Mouse (Mus musculus) kidney, postnatal 0 days (tissue): ENCODE measurements around the gene Cd84. TPM values are rescaled to one million over a fixed set of nuclear protein-coding genes. Genes with fewer than 3 reads are reported as not detected.

Experiments used
- ATAC-seq: fragments of 200-750 bp; cut with Nextera tagmentation; replicated peaks from 2 replicates; pipeline ENCODE4 v1.8.0; 2017; ENCODE audit warnings: low read depth, moderate number of reproducible peaks, moderate TSS enrichment, moderate library complexity; ENCODE audit not compliant: low FRiP score
- DNase-seq: peaks from one replicate; pipeline ENCODE4 v3.0.0-alpha.2; 2016; ENCODE audit warnings: low spot score
- H3K27ac ChIP-seq: fragments of 300-500 bp; sonication (generic); 2 replicates; pipeline ENCODE4 v1.5.1; 2014; ENCODE audit warnings: mild to moderate bottlenecking
- H3K27me3 ChIP-seq: fragments of 300-500 bp; sonication (generic); 2 replicates; pipeline ENCODE4 v1.6.1; 2014; ENCODE audit warnings: low read length, mixed read lengths; ENCODE audit not compliant: insufficient read depth
- H3K36me3 ChIP-seq: fragments of 300-500 bp; sonication (generic); 2 replicates; pipeline ENCODE4 v1.6.1; 2014; ENCODE audit warnings: low read length, mixed read lengths; ENCODE audit not compliant: insufficient read depth
- H3K4me1 ChIP-seq: fragments of 300-500 bp; sonication (generic); replicated peaks from 2 replicates; pipeline ENCODE4 v1.6.1; 2014; ENCODE audit warnings: antibody characterized with exemption, low read length, mixed read lengths; ENCODE audit not compliant: insufficient read depth
- H3K4me2 ChIP-seq: fragments of 300-500 bp; sonication (generic); 2 replicates; pipeline ENCODE4 v1.6.1; 2014; ENCODE audit warnings: mild to moderate bottlenecking, low read length, moderate library complexity, mixed read lengths
- H3K4me3 ChIP-seq: fragments of 300-500 bp; sonication (generic); replicated peaks from 2 replicates; pipeline ENCODE4 v1.5.1; 2014; ENCODE audit warnings: low read depth, low read length
- H3K9ac ChIP-seq: fragments of 300-500 bp; sonication (generic); 2 replicates; pipeline ENCODE4 v1.6.1; 2014; ENCODE audit warnings: low read depth, low read length
- H3K9me3 ChIP-seq: fragments of 300-500 bp; sonication (generic); replicated peaks from 2 replicates; pipeline ENCODE4 v1.6.1; 2016; ENCODE audit warnings: low read length, inconsistent platforms, mixed read lengths
- CTCF ChIP-seq: IDR thresholded peaks from 2 replicates; pipeline ENCODE4 v1.5.1; 2016; ENCODE audit warnings: antibody characterized with exemption, low read depth, mild to moderate bottlenecking, moderate library complexity
- WGBS: fragments of 180-500 bp; shearing (Covaris S2); extraction: QIAGEN DNeasy Blood & Tissue Kit; methylation state at CpG from one replicate; pipeline ENCODE4 v1.1.7; 2014; 5-methylcytosine and 5-hydroxymethylcytosine counted together
- polyA plus RNA-seq: library from polyadenylated mRNA; unstranded; fragments of >200 nt; fragmentation: Nextera tagmentation; extraction: Ambion mirVana; gene quantifications from 2 replicates; pipeline ENCODE4 v1.2.1, GENCODE M21; 2015

Cd84 gene
- polyA plus RNA-seq, 1 experiment from 2014 or later, result 1.8 TPM

GRCm38 (mm10) chr1:171904011-171904410 is 64.5 kb downstream of the Cd84 start:
- Histone ChIP-seq H3K27ac (no peak overlapping the region), H3K27me3 (no peaks in the 10 kb centered on the region), H3K36me3 (no peaks in the 10 kb centered on the region), H3K4me1 (no peaks in the 10 kb centered on the region), H3K4me3 (no peak overlapping the region), H3K9ac (no peak overlapping the region), H3K9me3 (no peaks in the 10 kb centered on the region), H3K4me2 (no peak overlapping the region)
- 84% methylated on average over 1 of the region's 1 CpGs for WGBS
- DNase-seq, result no peak
- ATAC-seq, result no peak
- TF ChIP-seq CTCF, result no peak

GRCm38 (mm10) chr1:171915638-171916458 is 76.4 kb downstream of the Cd84 start:
- H3K4me2 ChIP-seq, result no peak overlapping the region
- H3K27ac ChIP-seq, result no peak overlapping the region
- H3K9ac ChIP-seq, result no peak overlapping the region
- DNase-seq (no peak), ATAC-seq (no peak)
- no peak for TF ChIP-seq CTCF
- no peaks in the 10 kb centered on the region for H3K36me3 ChIP-seq
- 84% methylated on average over 13 of the region's 13 CpGs for WGBS
- no peaks in the 10 kb centered on the region for H3K4me1 ChIP-seq
- H3K4me3 ChIP-seq, result no peak overlapping the region
- no peaks in the 10 kb centered on the region for H3K27me3 ChIP-seq
- no peaks in the 10 kb centered on the region for H3K9me3 ChIP-seq

GRCm38 (mm10) chr1:171917305-171918039 is 78.0 kb downstream of the Cd84 start, which contains the start of gene Slamf6:
Gene Slamf6, plus strand, starts transcription at chr1:171917515.
- no peak for ATAC-seq
- H3K9me3 ChIP-seq, result no peaks in the 10 kb centered on the region
- WGBS, result 83% methylated on average over 14 of the region's 14 CpGs

GRCm38 (mm10) chr1:171918136-171918920 is 78.8 kb downstream of the Cd84 start:
- no peak overlapping the region for H3K4me2 ChIP-seq
- H3K9me3 ChIP-seq, result no peaks in the 10 kb centered on the region
- DNase-seq (no peak), ATAC-seq (no peak)
- no peak overlapping the region for H3K4me3 ChIP-seq
- no peak overlapping the region for H3K9ac ChIP-seq
- no peaks in the 10 kb centered on the region for H3K36me3 ChIP-seq
- H3K27ac ChIP-seq, result no peak overlapping the region
- 74% methylated on average over 12 of the region's 12 CpGs for WGBS
- TF ChIP-seq CTCF, result no peak
- no peaks in the 10 kb centered on the region for H3K27me3 ChIP-seq
- no peaks in the 10 kb centered on the region for H3K4me1 ChIP-seq

More at GRCm38 (mm10) chr1:171917305-171918039, 78.0 kb downstream of the Cd84 start, which contains the start of gene Slamf6:
- no peak for DNase-seq
- Histone ChIP-seq H3K4me1 (no peaks in the 10 kb centered on the region), H3K36me3 (no peaks in the 10 kb centered on the region), H3K4me3 (no peak within 1 kb of the TSS), H3K4me2 (no peak within 1 kb of the TSS), H3K27me3 (no peaks in the 10 kb centered on the region), H3K9ac (no peak within 1 kb of the TSS), H3K27ac (no peak within 1 kb of the TSS)
- TF ChIP-seq CTCF, result no peak

GRCm38 (mm10) chr1:171919193-171919592 is 79.7 kb downstream of the Cd84 start:
- H3K9me3 ChIP-seq, result no peaks in the 10 kb centered on the region
- 43% methylated on average over 5 of the region's 5 CpGs for WGBS
- no peak for TF ChIP-seq CTCF
- no peaks in the 10 kb centered on the region for H3K27me3 ChIP-seq
- no peaks in the 10 kb centered on the region for H3K4me1 ChIP-seq
- no peak overlapping the region for H3K4me2 ChIP-seq
- ATAC-seq (no peak; the same call in 1 of the 2 replicates), DNase-seq (peak; percentile 19)
- H3K27ac ChIP-seq, result no peak overlapping the region
- H3K4me3 ChIP-seq, result no peak overlapping the region
- no peaks in the 10 kb centered on the region for H3K36me3 ChIP-seq
- H3K9ac ChIP-seq, result no peak overlapping the region
